Mouse (Mus musculus): ENCODE measurements around the gene Smc3.
A peak's percentile ranks its signal among the peaks of the same experiment; 100 is the strongest.
"Not testable (repeated sequence)": the region's sequence is repeated elsewhere in the genome, so short reads cannot be mapped to it uniquely, and the experiment has no call there.

The Smc3 gene

GRCm38 (mm10) chr19:53577025-53577800 lies 23.0 kb upstream of the Smc3 start:
- DNase-seq = no peak

- peak; percentile 75 for DNase-seq
Measured at GRCm38 (mm10) chr19:53578597-53579252, 21.5 kb upstream of the Smc3 start.

- DNase-seq = not testable (repeated sequence)
Measured at GRCm38 (mm10) chr19:53580271-53580670, 19.9 kb upstream of the Smc3 start.

GRCm38 (mm10) chr19:53587686-53588085 lies 12.5 kb upstream of the Smc3 start:
- not testable (repeated sequence) for DNase-seq

- not testable (repeated sequence) for DNase-seq
Measured at GRCm38 (mm10) chr19:53588968-53589367, 11.2 kb upstream of the Smc3 start, which contains the start of gene Nutf2-ps1. Nutf2-ps1 (minus strand) TSS chr19:53589068.

- no peak for DNase-seq
Measured at GRCm38 (mm10) chr19:53596723-53597474, 3.3 kb upstream of the Smc3 start.

GRCm38 (mm10) chr19:53600549-53601362 lies 558 bp downstream of the Smc3 start:
- DNase-seq = peak; percentile 75

GRCm38 (mm10) chr19:53601363-53601655 lies 1.1 kb downstream of the Smc3 start:
- DNase-seq = no peak

GRCm38 (mm10) chr19:53608921-53609320 lies 8.7 kb downstream of the Smc3 start:
- no peak for DNase-seq

GRCm38 (mm10) chr19:53621681-53622080 lies 21.5 kb downstream of the Smc3 start:
- DNase-seq = no peak

GRCm38 (mm10) chr19:53638041-53638440 lies 37.8 kb downstream of the Smc3 start:
- peak; percentile 10 for DNase-seq

GRCm38 (mm10) chr19:53638727-53639126 lies 38.5 kb downstream of the Smc3 start:
- DNase-seq = no peak

GRCm38 (mm10) chr19:53644020-53644595 lies 43.9 kb downstream of the Smc3 start:
- peak; percentile 19 for DNase-seq

GRCm38 (mm10) chr19:53647301-53647700 lies 47.1 kb downstream of the Smc3 start:
- no peak for DNase-seq

GRCm38 (mm10) chr19:53648056-53648455 lies 47.9 kb downstream of the Smc3 start:
- peak; percentile 12 for DNase-seq

- peak; percentile 64 for DNase-seq
Measured at GRCm38 (mm10) chr19:53648802-53649236, 48.6 kb downstream of the Smc3 start.

- no peak for DNase-seq
Measured at GRCm38 (mm10) chr19:53649361-53649760, 49.2 kb downstream of the Smc3 start.

GRCm38 (mm10) chr19:53649802-53650201 lies 49.6 kb downstream of the Smc3 start:
- no peak for DNase-seq

- DNase-seq = no peak
Measured at GRCm38 (mm10) chr19:53650921-53651320, 50.7 kb downstream of the Smc3 start.

GRCm38 (mm10) chr19:53652267-53652666 lies 52.1 kb downstream of the Smc3 start:
- no peak for DNase-seq

GRCm38 (mm10) chr19:53653624-53654467 lies 53.6 kb downstream of the Smc3 start:
- DNase-seq = no peak
